Mouse (Mus musculus): ENCODE results near the gene Rab6a. TPM values are rescaled to one million over a fixed set of nuclear protein-coding genes. Genes with fewer than 3 reads are reported as not detected.

Rab6a gene
- polyA plus RNA-seq, 1 experiment = 148 TPM

DNA sequence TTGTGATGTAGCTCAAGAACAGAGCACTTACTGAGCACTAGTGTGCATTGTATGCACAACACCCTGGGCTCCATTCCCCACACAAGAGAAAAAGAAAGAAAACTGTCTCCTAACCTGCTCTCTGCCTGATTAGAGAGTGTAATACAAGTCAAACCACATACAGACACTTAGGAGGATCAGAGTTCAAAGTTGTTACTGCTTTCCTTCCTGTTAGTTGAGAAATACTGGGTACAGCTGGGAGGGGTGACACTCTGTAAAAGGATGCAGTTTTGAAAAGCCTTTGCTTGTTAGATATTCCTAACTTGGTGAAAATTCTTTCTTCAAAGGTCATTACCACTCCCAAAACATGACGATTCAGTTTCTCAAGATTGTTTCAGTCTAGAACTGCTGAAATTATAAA, 17.4 kb upstream of the Rab6a start:
- no peak overlapping the region for H3K4me3 ChIP-seq (ENCODE audit: low read depth, low read length)
- H3K4me1 ChIP-seq (ENCODE audit: control insufficient read depth, insufficient read depth, low read length) = no peaks in the 10 kb centered on the region
- no peaks in the 10 kb centered on the region for H3K9me3 ChIP-seq (replicated peaks; ENCODE audit: control insufficient read depth, insufficient read depth, low read length, poor library complexity, severe bottlenecking)
- H3K27me3 ChIP-seq (ENCODE audit: control insufficient read depth, insufficient read depth, low read length, poor library complexity, severe bottlenecking) = no peaks in the 10 kb centered on the region
- TF ChIP-seq EP300 (IDR thresholded peaks at IDR 0.05; ENCODE audit: insufficient read depth, low read depth, low read length) (no peak), POLR2A (IDR thresholded peaks at IDR 0.05; ENCODE audit: insufficient read depth, low read length) (no peak), CTCF (IDR thresholded peaks at IDR 0.05; ENCODE audit: low read depth, low read length) (no peak)
- no peaks in the 10 kb centered on the region for H3K36me3 ChIP-seq (ENCODE audit: control insufficient read depth, insufficient read depth, low read length, poor library complexity, severe bottlenecking)
- H3K27ac ChIP-seq (ENCODE audit: insufficient read depth, low read length) = no peak overlapping the region
- H3K9ac ChIP-seq (ENCODE audit: low read depth, poor library complexity, severe bottlenecking) = no peak overlapping the region

DNA sequence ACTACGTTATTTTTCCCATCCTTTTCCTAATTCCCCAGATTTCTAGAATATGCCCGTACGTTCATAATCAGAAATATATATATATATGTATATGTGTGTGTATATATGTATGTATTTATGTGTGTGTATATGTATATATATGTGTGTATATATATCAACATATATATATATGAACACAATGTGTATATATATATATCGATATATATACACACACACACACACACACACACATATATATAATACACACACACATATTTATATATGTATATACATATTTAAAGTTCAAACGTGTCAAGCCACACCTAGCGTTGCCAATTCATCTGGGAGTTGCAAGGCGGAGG, 16.7 kb upstream of the Rab6a start:
- Histone ChIP-seq H3K9me3 (replicated peaks; ENCODE audit: control insufficient read depth, insufficient read depth, low read length, poor library complexity, severe bottlenecking) (no peaks in the 10 kb centered on the region), H3K4me1 (ENCODE audit: control insufficient read depth, insufficient read depth, low read length) (no peaks in the 10 kb centered on the region), H3K36me3 (ENCODE audit: control insufficient read depth, insufficient read depth, low read length, poor library complexity, severe bottlenecking) (no peaks in the 10 kb centered on the region), H3K4me3 (ENCODE audit: low read depth, low read length) (peak overlapping the region; percentile 92), H3K27me3 (ENCODE audit: control insufficient read depth, insufficient read depth, low read length, poor library complexity, severe bottlenecking) (no peaks in the 10 kb centered on the region), H3K27ac (ENCODE audit: insufficient read depth, low read length) (no peak overlapping the region), H3K9ac (ENCODE audit: low read depth, poor library complexity, severe bottlenecking) (peak overlapping the region; percentile 66)
- TF ChIP-seq POLR2A (IDR thresholded peaks at IDR 0.05; ENCODE audit: insufficient read depth, low read length) (no peak), CTCF (IDR thresholded peaks at IDR 0.05; ENCODE audit: low read depth, low read length) (no peak), EP300 (IDR thresholded peaks at IDR 0.05; ENCODE audit: insufficient read depth, low read depth, low read length) (no peak)

GRCm38 (mm10) chr7:100590845-100591521, 16.2 kb upstream of the Rab6a start:
- TF ChIP-seq CTCF (IDR thresholded peaks at IDR 0.05; ENCODE audit: low read depth, low read length) (no peak), EP300 (IDR thresholded peaks at IDR 0.05; ENCODE audit: insufficient read depth, low read depth, low read length) (no peak), POLR2A (IDR thresholded peaks at IDR 0.05; ENCODE audit: insufficient read depth, low read length) (no peak)
- H3K36me3 ChIP-seq (ENCODE audit: control insufficient read depth, insufficient read depth, low read length, poor library complexity, severe bottlenecking) = no peaks in the 10 kb centered on the region
- H3K9me3 ChIP-seq (replicated peaks; ENCODE audit: control insufficient read depth, insufficient read depth, low read length, poor library complexity, severe bottlenecking) = no peaks in the 10 kb centered on the region
- no peaks in the 10 kb centered on the region for H3K27me3 ChIP-seq (ENCODE audit: control insufficient read depth, insufficient read depth, low read length, poor library complexity, severe bottlenecking)
- peak overlapping the region; percentile 22; the same call in 1 of the 2 replicates for H3K27ac ChIP-seq (ENCODE audit: insufficient read depth, low read length)
- peak overlapping the region; percentile 66 for H3K9ac ChIP-seq (ENCODE audit: low read depth, poor library complexity, severe bottlenecking)
- H3K4me3 ChIP-seq (ENCODE audit: low read depth, low read length) = peak overlapping the region; percentile 92
- no peaks in the 10 kb centered on the region for H3K4me1 ChIP-seq (ENCODE audit: control insufficient read depth, insufficient read depth, low read length)

DNA sequence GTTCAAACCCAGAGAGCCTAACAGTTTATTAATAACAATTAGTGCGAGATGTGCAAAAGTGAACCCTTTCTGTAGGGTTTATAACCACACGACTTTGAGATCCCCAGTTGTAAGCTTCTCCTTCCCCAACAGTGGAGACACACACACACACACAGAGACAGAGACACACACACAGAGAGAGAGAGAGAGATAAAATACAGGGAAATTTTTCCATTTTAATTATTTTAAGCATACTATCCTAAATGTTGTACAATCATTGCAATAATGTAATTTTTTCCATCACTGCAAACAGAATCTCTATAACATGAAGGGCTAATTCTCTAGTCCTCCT, 15.7 kb upstream of the Rab6a start:
- H3K27me3 ChIP-seq (ENCODE audit: control insufficient read depth, insufficient read depth, low read length, poor library complexity, severe bottlenecking) = no peaks in the 10 kb centered on the region
- no peak overlapping the region for H3K27ac ChIP-seq (ENCODE audit: insufficient read depth, low read length)
- no peaks in the 10 kb centered on the region for H3K9me3 ChIP-seq (replicated peaks; ENCODE audit: control insufficient read depth, insufficient read depth, low read length, poor library complexity, severe bottlenecking)
- H3K4me3 ChIP-seq (ENCODE audit: low read depth, low read length) = no peak overlapping the region
- no peaks in the 10 kb centered on the region for H3K36me3 ChIP-seq (ENCODE audit: control insufficient read depth, insufficient read depth, low read length, poor library complexity, severe bottlenecking)
- H3K4me1 ChIP-seq (ENCODE audit: control insufficient read depth, insufficient read depth, low read length) = no peaks in the 10 kb centered on the region
- peak overlapping the region; percentile 66 for H3K9ac ChIP-seq (ENCODE audit: low read depth, poor library complexity, severe bottlenecking)
- no peak for TF ChIP-seq EP300 (IDR thresholded peaks at IDR 0.05; ENCODE audit: insufficient read depth, low read depth, low read length)
- no peak for TF ChIP-seq POLR2A (IDR thresholded peaks at IDR 0.05; ENCODE audit: insufficient read depth, low read length)
- no peak for TF ChIP-seq CTCF (IDR thresholded peaks at IDR 0.05; ENCODE audit: low read depth, low read length)

GRCm38 (mm10) chr7:100593349-100593748, 13.9 kb upstream of the Rab6a start:
- H3K9me3 ChIP-seq (replicated peaks; ENCODE audit: control insufficient read depth, insufficient read depth, low read length, poor library complexity, severe bottlenecking) = no peaks in the 10 kb centered on the region
- TF ChIP-seq CTCF (IDR thresholded peaks at IDR 0.05; ENCODE audit: low read depth, low read length) (no peak), POLR2A (IDR thresholded peaks at IDR 0.05; ENCODE audit: insufficient read depth, low read length) (no peak), EP300 (IDR thresholded peaks at IDR 0.05; ENCODE audit: insufficient read depth, low read depth, low read length) (no peak)
- no peak overlapping the region for H3K4me3 ChIP-seq (ENCODE audit: low read depth, low read length)
- H3K36me3 ChIP-seq (ENCODE audit: control insufficient read depth, insufficient read depth, low read length, poor library complexity, severe bottlenecking) = no peaks in the 10 kb centered on the region
- H3K27ac ChIP-seq (ENCODE audit: insufficient read depth, low read length) = no peak overlapping the region
- H3K4me1 ChIP-seq (ENCODE audit: control insufficient read depth, insufficient read depth, low read length) = no peaks in the 10 kb centered on the region
- H3K27me3 ChIP-seq (ENCODE audit: control insufficient read depth, insufficient read depth, low read length, poor library complexity, severe bottlenecking) = no peaks in the 10 kb centered on the region; the same call in 1 of the 2 replicates
- no peak overlapping the region for H3K9ac ChIP-seq (ENCODE audit: low read depth, poor library complexity, severe bottlenecking)

DNA sequence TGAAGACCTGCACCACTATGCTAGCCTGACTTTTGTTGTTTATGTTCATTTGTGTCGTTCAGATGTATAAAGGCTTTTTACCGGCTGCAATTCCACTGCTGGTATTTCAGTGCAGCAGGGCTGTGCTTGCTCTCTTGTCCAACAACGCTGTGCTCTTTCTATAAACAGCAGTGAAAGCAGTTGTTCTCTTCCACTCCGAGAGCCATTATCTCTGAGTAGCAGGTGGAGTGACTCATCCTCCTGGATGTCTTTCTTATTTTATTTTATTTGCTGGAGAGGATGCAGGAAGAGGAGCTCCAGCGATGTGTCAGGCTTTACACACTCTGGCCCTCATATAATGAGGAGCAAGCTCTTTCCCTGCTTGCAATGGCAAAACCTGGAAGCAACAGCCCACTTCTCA, 7.0 kb upstream of the Rab6a start:
- H3K36me3 ChIP-seq (ENCODE audit: control insufficient read depth, insufficient read depth, low read length, poor library complexity, severe bottlenecking) = no peaks in the 10 kb centered on the region
- no peak overlapping the region for H3K4me3 ChIP-seq (ENCODE audit: low read depth, low read length)
- H3K9ac ChIP-seq (ENCODE audit: low read depth, poor library complexity, severe bottlenecking) = no peak overlapping the region
- H3K27ac ChIP-seq (ENCODE audit: insufficient read depth, low read length) = no peak overlapping the region
- no peaks in the 10 kb centered on the region for H3K9me3 ChIP-seq (replicated peaks; ENCODE audit: control insufficient read depth, insufficient read depth, low read length, poor library complexity, severe bottlenecking)
- H3K4me1 ChIP-seq (ENCODE audit: control insufficient read depth, insufficient read depth, low read length) = no peaks in the 10 kb centered on the region
- no peak for TF ChIP-seq CTCF (IDR thresholded peaks at IDR 0.05; ENCODE audit: low read depth, low read length)
- no peak for TF ChIP-seq POLR2A (IDR thresholded peaks at IDR 0.05; ENCODE audit: insufficient read depth, low read length)
- TF ChIP-seq EP300 (IDR thresholded peaks at IDR 0.05; ENCODE audit: insufficient read depth, low read depth, low read length) = no peak
- no peaks in the 10 kb centered on the region; the same call in none of the 2 replicates for H3K27me3 ChIP-seq (ENCODE audit: control insufficient read depth, insufficient read depth, low read length, poor library complexity, severe bottlenecking)

Data from ES-Bruce4 (cell line).